Mouse (Mus musculus): ENCODE measurements at regions not wholly inside any gene's neighbourhood (a gene's known extent, or its start where the extent isn't known, plus 50 kb on each side); places are given as distances from the start of the nearest gene placed in this dataset.

DNA sequence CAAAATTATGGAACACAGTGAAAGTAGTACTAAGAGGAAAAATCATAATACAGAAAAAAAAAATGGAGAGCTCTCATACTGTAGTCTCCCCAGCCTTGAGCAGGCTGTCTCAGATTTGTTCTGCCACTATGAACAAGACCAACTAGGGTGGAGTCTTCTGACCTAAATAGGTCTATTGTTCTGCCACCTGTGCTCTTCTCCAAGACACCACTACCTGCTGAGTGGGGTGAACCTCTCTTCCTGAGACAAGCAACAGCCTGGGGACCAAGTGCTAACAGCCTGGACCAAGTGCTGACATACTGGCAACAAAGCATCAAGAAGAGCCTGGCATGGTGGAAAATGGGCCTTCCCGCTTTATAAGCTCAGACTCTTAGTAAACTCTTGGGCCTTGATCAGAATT is 1003.0 kb upstream of the Arrdc3 start:
- TF ChIP-seq CTCF (conservative IDR thresholded peaks at IDR 0.05; ENCODE audit: low read length) = no peak
- TF ChIP-seq POU5F1 (IDR thresholded peaks at IDR 0.05; ENCODE audit: borderline replicate concordance, low read length) = no peak
- TF ChIP-seq NANOG (IDR thresholded peaks at IDR 0.05; ENCODE audit: borderline replicate concordance, low read length) = no peak
